ENCODE assay signal across 21 mouse cellular contexts in genomic region chr17:49974996-49975395, GRCm38 (mm10).
DNase-seq lines count a peak whose midpoint lies in the region; ATAC-seq and TF ChIP-seq lines count a peak whose summit lies in the region.
"Had no signal": no experiment of that assay in that cellular context is flagged by ENCODE, and none has a peak within 500 bp of the region (broad histone marks: within the 10 kb centered on the region; RNA-seq: fewer than 3 reads in every experiment).

No protein-coding gene starts in this region.

- no peak overlapping the region for H3K4me2 ChIP-seq in neural tube, embryonic 13.5 days

- no peak overlapping the region for H3K4me3 ChIP-seq in heart, embryonic 10.5 days
- H3K4me3 ChIP-seq in heart, adult 2 months = no peak overlapping the region
- no peak overlapping the region for H3K4me3 ChIP-seq in neural tube, embryonic 13.5 days

- DNase-seq in heart, adult 11 months = peak; percentile 70
- DNase-seq in heart, adult 8-10 months (ENCODE audit: low spot score) = no peak
- peak; percentile 55 for DNase-seq in heart, embryonic 10.5 days (ENCODE audit: low spot score)
- no peak for DNase-seq in heart, adult 2 months
- no peak for DNase-seq in neural tube, embryonic 10.5 days (ENCODE audit: extremely low spot score, low spot score)
- DNase-seq: adrenal gland, adult 2 months; adrenal gland, adult 8-10 months; adrenal gland, postnatal 10 days; adrenal gland, postnatal 14 days; adrenal gland, postnatal 25 days; adrenal gland, postnatal 36 days; B cell, adult 2 months; cerebellum, adult 11 months; cerebellum, adult 11-12 months; cerebellum, adult 18-20 months had no signal

- H3K9me3 ChIP-seq in heart, embryonic 10.5 days = peaks cover 2% of the 10 kb centered on the region; the same call in 1 of the 2 replicates
- H3K9me3 ChIP-seq in neural tube, embryonic 13.5 days = peaks cover 8% of the 10 kb centered on the region

- no peak for TF ChIP-seq POLR2A in heart, adult 2 months (IDR thresholded peaks at IDR 0.05; ENCODE audit: insufficient read depth, low read depth, low read length)

- H3K79me2 ChIP-seq in heart, adult 2 months (replicated peaks; ENCODE audit: control insufficient read depth, insufficient read depth, low read length) = no peaks in the 10 kb centered on the region

- H3K36me3 ChIP-seq in heart, embryonic 10.5 days = peaks cover 4% of the 10 kb centered on the region; the same call in 1 of the 2 replicates
- H3K36me3 ChIP-seq in heart, adult 2 months (ENCODE audit: control insufficient read depth, insufficient read depth, low read length) = no peaks in the 10 kb centered on the region
- no peaks in the 10 kb centered on the region for H3K36me3 ChIP-seq in neural tube, embryonic 13.5 days
- H3K36me3 ChIP-seq: G1E had no signal

- TF ChIP-seq EP300 in heart, adult 2 months (IDR thresholded peaks at IDR 0.05; ENCODE audit: insufficient read depth, low read depth, low read length) = no peak

- 0 out of 2 replicates have a peak, but pooled peaks cover 3% of the 10 kb centered on the region for H3K4me1 ChIP-seq in heart, embryonic 10.5 days
- H3K4me1 ChIP-seq in heart, adult 2 months (ENCODE audit: control insufficient read depth, insufficient read depth, low read length) = no peaks in the 10 kb centered on the region; the same call in 1 of the 2 replicates
- peaks cover 14% of the 10 kb centered on the region for H3K4me1 ChIP-seq in neural tube, embryonic 13.5 days (replicated peaks)

- intact Hi-C loops in heart, adult 2 months (cut with DNase I) = no loop called here

- WGBS in heart, embryonic 10.5 days = 80% methylated on average over 6 of the region's 6 CpGs
- WGBS in heart, adult 2 months = 90% methylated on average over 6 of the region's 6 CpGs
- 80% methylated on average over 6 of the region's 6 CpGs for WGBS in neural tube, embryonic 13.5 days

- no peak overlapping the region for H3K9ac ChIP-seq in heart, adult 2 months (ENCODE audit: low read depth, low read length)
- no peak overlapping the region for H3K9ac ChIP-seq in neural tube, embryonic 13.5 days

- H3K27me3 ChIP-seq in heart, embryonic 10.5 days (ENCODE audit: insufficient read depth, poor library complexity, severe bottlenecking) = no peaks in the 10 kb centered on the region
- H3K27me3 ChIP-seq in heart, adult 2 months (ENCODE audit: control insufficient read depth, insufficient read depth, low read length) = no peaks in the 10 kb centered on the region
- no peaks in the 10 kb centered on the region for H3K27me3 ChIP-seq in neural tube, embryonic 13.5 days
- H3K27me3 ChIP-seq: CH12.LX had no signal

- H3K27ac ChIP-seq in heart, embryonic 10.5 days = no peak overlapping the region
- H3K27ac ChIP-seq in heart, adult 2 months = no peak overlapping the region
- 0 out of 2 replicates have a peak overlapping the region, but pooled peaks have one; percentile 13 for H3K27ac ChIP-seq in neural tube, embryonic 13.5 days (replicated peaks)

- TF ChIP-seq CTCF in heart, adult 2 months (IDR thresholded peaks at IDR 0.05) = no peak

- no peak for ATAC-seq in neural tube, embryonic 13.5 days (ENCODE audit: low read depth)
- ATAC-seq: activated CD4-positive, CD25-positive, alpha-beta regulatory T cell, adult 4 months; CD4-positive, CD25-positive, alpha-beta regulatory T cell, adult 4 months; Patski had no signal

Comparison
In these comparisons a context has a peak if more than half of its experiments do, and no peak if none do; other contexts are left out.
1. DNase-seq: peak in heart, adult 11 months (single experiment) and heart, embryonic 10.5 days (single experiment); none in heart, adult 8-10 months (single experiment), heart, adult 2 months (0 of 2) and neural tube, embryonic 10.5 days (single experiment).